Mouse (Mus musculus): ENCODE measurements around the gene Rorc. TPM values are rescaled to one million over a fixed set of nuclear protein-coding genes. Genes with fewer than 3 reads are reported as not detected.

Rorc gene
- total and polyA plus RNA-seq, 3 experiments, result not detected

DNA sequence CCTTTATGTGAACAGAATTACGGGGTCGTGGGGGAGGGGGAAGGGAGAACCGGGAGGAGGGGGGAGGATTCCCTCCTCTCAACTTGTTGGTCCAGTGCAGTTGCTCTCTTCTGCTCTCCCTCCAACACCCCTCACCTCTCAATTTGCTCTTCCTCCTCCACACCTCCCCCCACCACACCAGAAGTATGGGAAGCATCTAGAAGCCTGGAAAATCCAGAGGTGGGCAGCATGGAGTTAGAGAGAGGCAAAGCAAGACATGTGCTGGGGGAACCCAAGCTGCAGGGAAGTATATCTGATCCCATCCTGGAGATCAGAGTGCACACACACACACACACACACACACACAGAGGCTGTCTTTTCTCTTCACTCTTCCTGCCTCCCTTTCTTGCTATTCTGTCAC, 556 bp upstream of the Rorc start:
- H3K36me3 ChIP-seq (replicated peaks), result no peaks in the 10 kb centered on the region
- no peak for TF ChIP-seq GATA1 (IDR thresholded peaks at IDR 0.05; ENCODE audit: borderline replicate concordance, low read length)
- no peak for TF ChIP-seq TAL1 (conservative IDR thresholded peaks at IDR 0.05; ENCODE audit: low read depth, low read length)
- no peak for TF ChIP-seq CTCF (IDR thresholded peaks at IDR 0.05; ENCODE audit: low read depth, low read length)
- TF ChIP-seq POLR2AphosphoS5 (IDR thresholded peaks at IDR 0.05; ENCODE audit: insufficient replicate concordance, low read depth, low read length), result no peak
- H3K4me1 ChIP-seq (ENCODE audit: insufficient read depth, low read depth, low read length), result peaks cover 6% of the 10 kb centered on the region; the same call in 1 of the 2 replicates
- ATAC-seq (ENCODE audit: extremely low read depth, insufficient number of reproducible peaks, low FRiP score, poor library complexity, severe bottlenecking), result no peak
- no peak overlapping the region for H3K4me3 ChIP-seq (ENCODE audit: low read depth, low read length)
- H3K9me3 ChIP-seq (replicated peaks), result no peaks in the 10 kb centered on the region
- no peak for DNase-seq (ENCODE audit: low spot score)
- peaks cover 36% of the 10 kb centered on the region for H3K27me3 ChIP-seq (ENCODE audit: insufficient read depth, low read length)

DNA sequence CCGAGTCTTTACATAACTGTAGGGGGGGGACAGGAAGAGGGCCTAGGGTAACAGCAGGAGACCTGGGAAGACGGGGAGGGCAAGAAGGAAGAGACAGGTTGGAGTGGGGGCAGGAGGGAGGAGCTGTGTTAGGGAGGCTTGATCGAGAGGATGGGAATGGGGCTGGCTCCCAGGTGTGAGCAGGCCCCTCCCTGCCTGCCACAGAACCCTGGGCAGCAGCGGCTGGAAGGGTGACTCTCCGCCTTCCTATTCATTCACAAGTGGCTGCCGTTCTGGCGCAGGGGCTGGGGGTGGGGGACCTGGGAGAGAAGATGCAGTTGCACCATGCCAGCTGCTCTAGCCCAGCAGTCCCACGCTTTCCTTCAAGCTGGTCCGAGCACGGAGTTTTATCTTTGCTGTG, 496 bp downstream of the Rorc start:
- Histone ChIP-seq H3K9me3 (replicated peaks) (no peaks in the 10 kb centered on the region), H3K4me1 (ENCODE audit: insufficient read depth, low read depth, low read length) (peaks cover 6% of the 10 kb centered on the region; the same call in 1 of the 2 replicates), H3K36me3 (replicated peaks) (no peaks in the 10 kb centered on the region), H3K27me3 (ENCODE audit: insufficient read depth, low read length) (peaks cover 42% of the 10 kb centered on the region), H3K4me3 (ENCODE audit: low read depth, low read length) (no peak overlapping the region)
- ATAC-seq (ENCODE audit: extremely low read depth, insufficient number of reproducible peaks, low FRiP score, poor library complexity, severe bottlenecking) (no peak), DNase-seq (ENCODE audit: low spot score) (no peak)
- TF ChIP-seq POLR2AphosphoS5 (IDR thresholded peaks at IDR 0.05; ENCODE audit: insufficient replicate concordance, low read depth, low read length) (no peak), TAL1 (conservative IDR thresholded peaks at IDR 0.05; ENCODE audit: low read depth, low read length) (no peak), GATA1 (IDR thresholded peaks at IDR 0.05; ENCODE audit: borderline replicate concordance, low read length) (no peak), GATA2 (IDR thresholded peaks at IDR 0.05; ENCODE audit: borderline replicate concordance, low read depth, low read length) (no peak), CTCF (IDR thresholded peaks at IDR 0.05; ENCODE audit: low read depth, low read length) (no peak)

DNA sequence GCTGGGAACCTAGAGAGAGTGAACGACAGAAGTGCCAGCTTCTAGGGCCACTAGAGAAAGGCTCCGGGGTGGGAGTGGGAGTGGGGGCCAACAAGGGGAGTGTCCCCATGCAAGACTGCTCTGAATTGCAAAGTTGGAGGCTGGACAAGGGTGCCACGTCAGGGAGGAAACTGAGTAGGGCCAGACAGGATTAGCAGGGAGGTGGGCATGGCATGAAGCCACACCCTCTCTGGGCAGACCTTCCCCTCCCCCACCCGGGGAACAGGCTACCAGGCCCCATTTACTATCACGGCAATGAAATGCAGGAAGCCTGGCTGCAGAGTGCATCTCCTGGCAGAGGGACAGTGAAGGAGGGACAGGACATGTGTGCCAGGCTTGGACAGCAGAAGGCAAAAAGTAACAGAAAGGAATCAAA, 1.0 kb downstream of the Rorc start:
- H3K36me3 ChIP-seq (replicated peaks), result no peaks in the 10 kb centered on the region
- peaks cover 42% of the 10 kb centered on the region for H3K27me3 ChIP-seq (ENCODE audit: insufficient read depth, low read length)
- no peak for DNase-seq (ENCODE audit: low spot score)
- no peaks in the 10 kb centered on the region for H3K9me3 ChIP-seq (replicated peaks)
- H3K4me1 ChIP-seq (ENCODE audit: insufficient read depth, low read depth, low read length), result peaks cover 5% of the 10 kb centered on the region; the same call in 1 of the 2 replicates
- no peak overlapping the region for H3K4me3 ChIP-seq (ENCODE audit: low read depth, low read length)
- ATAC-seq (ENCODE audit: extremely low read depth, insufficient number of reproducible peaks, low FRiP score, poor library complexity, severe bottlenecking), result no peak
- no peak for TF ChIP-seq GATA1 (IDR thresholded peaks at IDR 0.05; ENCODE audit: borderline replicate concordance, low read length)
- no peak for TF ChIP-seq TAL1 (conservative IDR thresholded peaks at IDR 0.05; ENCODE audit: low read depth, low read length)
- TF ChIP-seq CTCF (IDR thresholded peaks at IDR 0.05; ENCODE audit: low read depth, low read length), result no peak
- TF ChIP-seq POLR2AphosphoS5 (IDR thresholded peaks at IDR 0.05; ENCODE audit: insufficient replicate concordance, low read depth, low read length), result no peak
- no peak for TF ChIP-seq GATA2 (IDR thresholded peaks at IDR 0.05; ENCODE audit: borderline replicate concordance, low read depth, low read length)

DNA sequence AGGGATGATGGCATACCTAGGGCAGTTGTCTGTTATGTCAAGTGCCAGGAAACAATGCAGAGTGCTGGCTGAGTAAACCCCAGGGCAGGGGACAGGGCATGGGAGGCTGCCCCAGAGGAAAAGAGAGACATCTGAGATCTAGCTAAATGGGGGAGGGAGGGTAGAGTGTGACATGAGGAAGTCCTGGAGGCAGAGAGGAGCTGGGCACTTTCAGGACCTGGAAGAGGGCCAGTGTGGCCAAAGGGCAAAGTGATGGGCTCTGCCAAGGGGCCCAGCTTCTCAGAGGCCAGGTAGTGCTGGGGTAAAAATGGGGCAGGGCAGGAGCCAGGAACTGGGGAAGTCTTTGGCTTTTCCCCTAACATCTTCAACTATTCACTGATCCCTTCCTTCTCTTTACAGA, 2.0 kb downstream of the Rorc start:
- Histone ChIP-seq H3K9me3 (replicated peaks) (no peaks in the 10 kb centered on the region), H3K36me3 (replicated peaks) (no peaks in the 10 kb centered on the region), H3K27me3 (ENCODE audit: insufficient read depth, low read length) (peaks cover 42% of the 10 kb centered on the region), H3K4me3 (ENCODE audit: low read depth, low read length) (no peak overlapping the region), H3K4me1 (ENCODE audit: insufficient read depth, low read depth, low read length) (peaks cover 3% of the 10 kb centered on the region; the same call in 1 of the 2 replicates)
- no peak for DNase-seq (ENCODE audit: low spot score)
- TF ChIP-seq CTCF (IDR thresholded peaks at IDR 0.05; ENCODE audit: low read depth, low read length) (no peak), POLR2AphosphoS5 (IDR thresholded peaks at IDR 0.05; ENCODE audit: insufficient replicate concordance, low read depth, low read length) (no peak), GATA1 (IDR thresholded peaks at IDR 0.05; ENCODE audit: borderline replicate concordance, low read length) (no peak), TAL1 (conservative IDR thresholded peaks at IDR 0.05; ENCODE audit: low read depth, low read length) (no peak), GATA2 (IDR thresholded peaks at IDR 0.05; ENCODE audit: borderline replicate concordance, low read depth, low read length) (no peak)
- ATAC-seq (ENCODE audit: extremely low read depth, insufficient number of reproducible peaks, low FRiP score, poor library complexity, severe bottlenecking), result no peak

GRCm38 (mm10) chr3:94375146-94375545, 2.6 kb downstream of the Rorc start:
- DNase-seq (ENCODE audit: low spot score), result no peak
- H3K4me1 ChIP-seq (ENCODE audit: insufficient read depth, low read depth, low read length), result peaks cover 3% of the 10 kb centered on the region; the same call in 1 of the 2 replicates
- no peaks in the 10 kb centered on the region for H3K9me3 ChIP-seq (replicated peaks)
- no peaks in the 10 kb centered on the region for H3K36me3 ChIP-seq (replicated peaks)
- ATAC-seq (ENCODE audit: extremely low read depth, insufficient number of reproducible peaks, low FRiP score, poor library complexity, severe bottlenecking), result no peak
- H3K4me3 ChIP-seq (ENCODE audit: low read depth, low read length), result no peak overlapping the region
- no peak for TF ChIP-seq CTCF (IDR thresholded peaks at IDR 0.05; ENCODE audit: low read depth, low read length)
- TF ChIP-seq GATA1 (IDR thresholded peaks at IDR 0.05; ENCODE audit: borderline replicate concordance, low read length), result no peak
- TF ChIP-seq TAL1 (conservative IDR thresholded peaks at IDR 0.05; ENCODE audit: low read depth, low read length), result no peak
- no peak for TF ChIP-seq GATA2 (IDR thresholded peaks at IDR 0.05; ENCODE audit: borderline replicate concordance, low read depth, low read length)
- no peak for TF ChIP-seq POLR2AphosphoS5 (IDR thresholded peaks at IDR 0.05; ENCODE audit: insufficient replicate concordance, low read depth, low read length)
- H3K27me3 ChIP-seq (ENCODE audit: insufficient read depth, low read length), result peaks cover 39% of the 10 kb centered on the region

GRCm38 (mm10) chr3:94375861-94376260, 3.3 kb downstream of the Rorc start:
- H3K27me3 ChIP-seq (ENCODE audit: insufficient read depth, low read length), result peaks cover 38% of the 10 kb centered on the region
- no peaks in the 10 kb centered on the region for H3K36me3 ChIP-seq (replicated peaks)
- H3K4me3 ChIP-seq (ENCODE audit: low read depth, low read length), result no peak overlapping the region
- TF ChIP-seq CTCF (IDR thresholded peaks at IDR 0.05; ENCODE audit: low read depth, low read length) (no peak), TAL1 (conservative IDR thresholded peaks at IDR 0.05; ENCODE audit: low read depth, low read length) (no peak), GATA2 (IDR thresholded peaks at IDR 0.05; ENCODE audit: borderline replicate concordance, low read depth, low read length) (no peak), GATA1 (IDR thresholded peaks at IDR 0.05; ENCODE audit: borderline replicate concordance, low read length) (no peak), POLR2AphosphoS5 (IDR thresholded peaks at IDR 0.05; ENCODE audit: insufficient replicate concordance, low read depth, low read length) (no peak)
- no peak for ATAC-seq (ENCODE audit: extremely low read depth, insufficient number of reproducible peaks, low FRiP score, poor library complexity, severe bottlenecking)
- H3K4me1 ChIP-seq (ENCODE audit: insufficient read depth, low read depth, low read length), result peaks cover 3% of the 10 kb centered on the region; the same call in 1 of the 2 replicates
- H3K9me3 ChIP-seq (replicated peaks), result no peaks in the 10 kb centered on the region
- no peak for DNase-seq (ENCODE audit: low spot score)
